In genomic region chr7:123848644-123849043, GRCm38 (mm10) we compare ENCODE assay signal across 24 mouse cellular contexts.
"Had no signal": no experiment of that assay in that cellular context is flagged by ENCODE, and none has a peak within 500 bp of the region (broad histone marks: within the 10 kb centered on the region; RNA-seq: fewer than 3 reads in every experiment).

No protein-coding gene starts in this region.

- ATAC-seq: liver, postnatal 0 days; lung, postnatal 0 days; midbrain, embryonic 13.5 days; midbrain, embryonic 16.5 days had no signal

- H3K27me3 ChIP-seq: limb, embryonic 15.5 days; megakaryocyte, embryonic 14.5 days; midbrain, embryonic 13.5 days; neural tube, embryonic 13.5 days; stomach, embryonic 15.5 days had no signal

- H3K9me3 ChIP-seq: limb, embryonic 15.5 days; midbrain, embryonic 10.5 days; midbrain, embryonic 13.5 days; neural tube, embryonic 13.5 days; stomach, embryonic 15.5 days had no signal

- H3K9ac ChIP-seq: limb, embryonic 15.5 days; liver, embryonic 14.5 days; liver, postnatal 0 days; lung, embryonic 14.5 days; midbrain, embryonic 13.5 days; neural tube, embryonic 13.5 days; stomach, embryonic 15.5 days had no signal

- H3K4me3 ChIP-seq: layer of hippocampus, adult 2 months; limb, embryonic 15.5 days; megakaryocyte, embryonic 14.5 days; midbrain, embryonic 10.5 days; midbrain, embryonic 13.5 days; myocyte; neural tube, embryonic 13.5 days; stomach, embryonic 15.5 days had no signal

- H3K27ac ChIP-seq: layer of hippocampus, adult 2 months; limb, embryonic 15.5 days; liver, embryonic 14.5 days; midbrain, embryonic 10.5 days; midbrain, embryonic 13.5 days; neural tube, embryonic 13.5 days; stomach, embryonic 15.5 days had no signal

- H3K4me1 ChIP-seq: limb, embryonic 15.5 days; megakaryocyte, embryonic 14.5 days; stomach, embryonic 15.5 days had no signal

- H3K4me2 ChIP-seq: limb, embryonic 15.5 days; liver, embryonic 11.5 days; lung, embryonic 14.5 days; midbrain, embryonic 13.5 days; neural tube, embryonic 13.5 days; stomach, embryonic 15.5 days had no signal

- H3K36me3 ChIP-seq: limb, embryonic 15.5 days; midbrain, embryonic 10.5 days; midbrain, embryonic 13.5 days; neural tube, embryonic 13.5 days; stomach, embryonic 15.5 days had no signal

- DNase-seq: kidney, adult 11 months; kidney, adult 9 months; kidney, postnatal 14 days; kidney, postnatal 4 days; layer of hippocampus, adult 9-11 months; liver, postnatal 0 days; lung, embryonic 14.5 days; lung, postnatal 36 days; right cerebral cortex, adult 18-20 months; right cerebral cortex, postnatal 14 days; right cerebral cortex, postnatal 4 days; thymus, postnatal 25 days had no signal
